Mouse (Mus musculus) spleen, postnatal 4 days (tissue): ENCODE measurements at regions not wholly inside any gene's neighbourhood (a gene's known extent, or its start where the extent isn't known, plus 50 kb on each side); places are given as distances from the start of the nearest gene placed in this dataset.

Experiments
- DNase-seq, 2 experiments: peaks; one replicate each; pipeline ENCODE4 v3.0.0; 2022; ENCODE audit warnings: low spot score in 2 of 2

- DNase-seq, result no peak
These were observed 200.3 kb downstream of the Zfp36l1 start for GRCm38 (mm10) chr12:79912281-79913063.

GRCm38 (mm10) chr12:79910884-79911759, 201.7 kb downstream of the Zfp36l1 start:
- DNase-seq, result no peak

GRCm38 (mm10) chr12:79907583-79907982, 205.2 kb downstream of the Zfp36l1 start:
- DNase-seq, result no peak

DNA sequence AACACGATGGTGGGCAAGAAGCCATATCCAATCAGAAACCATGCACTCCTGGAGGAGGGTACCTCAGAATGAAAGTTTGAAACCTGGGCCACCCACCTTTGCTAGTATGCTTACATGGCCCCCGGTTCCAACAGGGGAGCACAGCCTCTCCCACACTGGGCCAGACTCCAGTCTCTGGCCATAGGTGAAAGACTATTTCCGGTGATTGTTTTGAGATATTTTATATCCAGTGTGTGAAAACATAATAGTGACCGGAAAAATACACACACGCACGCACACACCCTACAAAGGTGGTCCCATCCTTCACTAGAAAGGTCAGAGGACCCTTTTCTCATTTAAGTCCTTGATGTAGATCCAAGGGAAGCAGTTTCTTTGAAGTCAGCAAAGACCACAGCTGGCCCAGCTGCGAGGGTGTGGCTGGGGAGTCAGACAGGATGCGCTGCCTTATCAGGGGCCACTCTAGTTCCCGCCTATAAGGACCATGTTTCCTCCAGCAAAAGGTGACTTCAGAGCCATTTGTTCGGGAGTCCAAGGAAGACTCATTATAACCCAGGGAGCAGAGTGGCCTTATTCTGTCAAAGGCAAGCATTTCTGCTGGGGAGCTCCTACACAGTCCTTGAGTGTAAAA, 206.0 kb downstream of the Zfp36l1 start:
- DNase-seq, result peak in 1 of 2 experiments; percentile 30

DNA sequence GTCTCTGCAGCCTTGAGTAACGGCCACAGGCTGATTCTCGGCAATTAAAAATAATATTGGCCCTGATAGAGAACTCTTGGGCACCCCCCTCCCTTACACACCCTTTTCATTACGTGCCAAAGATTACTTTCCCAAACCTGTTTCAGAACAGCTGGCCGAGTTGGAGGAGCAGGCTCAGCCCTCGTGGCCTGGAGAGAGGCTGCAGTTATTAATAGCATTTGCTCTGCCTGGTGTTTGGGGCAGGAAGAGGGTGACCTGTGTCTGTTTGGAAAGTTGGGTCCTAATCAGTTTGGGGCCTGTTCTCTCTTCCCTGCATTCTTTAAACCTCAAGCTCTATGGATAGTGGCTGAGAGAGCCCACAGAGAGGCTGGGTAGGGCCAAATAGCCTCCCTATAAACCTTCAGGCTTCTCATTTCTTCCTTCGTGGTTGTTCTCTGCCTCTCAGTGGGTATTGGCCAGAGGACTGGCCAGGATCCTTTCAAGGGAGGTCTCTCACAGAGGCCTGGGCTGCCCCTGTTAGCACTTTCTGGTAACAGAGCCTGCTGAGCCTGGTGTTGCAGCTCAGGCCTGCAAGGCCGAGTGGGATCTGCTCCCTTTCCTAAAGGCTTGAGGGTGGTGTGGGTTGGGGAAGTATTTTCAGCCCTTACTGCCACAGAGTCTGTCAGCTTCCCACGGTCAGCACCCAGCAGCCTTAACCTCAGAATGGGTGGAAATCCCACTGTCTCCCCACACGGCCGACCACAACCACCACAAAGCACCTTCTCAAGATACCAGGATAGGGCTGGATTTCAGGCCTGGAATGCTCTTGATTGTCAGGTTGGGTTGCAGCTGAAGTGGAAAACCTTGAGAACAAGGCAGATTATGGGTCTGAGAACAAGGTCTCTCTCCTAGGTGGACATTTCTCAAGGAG, 206.7 kb downstream of the Zfp36l1 start:
- no peak for DNase-seq

GRCm38 (mm10) chr12:79904913-79905549, 207.8 kb downstream of the Zfp36l1 start:
- DNase-seq, result no peak

GRCm38 (mm10) chr12:79902761-79903160, 210.1 kb downstream of the Zfp36l1 start:
- DNase-seq, result no peak

- DNase-seq, result no peak
These were observed 210.7 kb downstream of the Zfp36l1 start for GRCm38 (mm10) chr12:79902163-79902562.

DNA sequence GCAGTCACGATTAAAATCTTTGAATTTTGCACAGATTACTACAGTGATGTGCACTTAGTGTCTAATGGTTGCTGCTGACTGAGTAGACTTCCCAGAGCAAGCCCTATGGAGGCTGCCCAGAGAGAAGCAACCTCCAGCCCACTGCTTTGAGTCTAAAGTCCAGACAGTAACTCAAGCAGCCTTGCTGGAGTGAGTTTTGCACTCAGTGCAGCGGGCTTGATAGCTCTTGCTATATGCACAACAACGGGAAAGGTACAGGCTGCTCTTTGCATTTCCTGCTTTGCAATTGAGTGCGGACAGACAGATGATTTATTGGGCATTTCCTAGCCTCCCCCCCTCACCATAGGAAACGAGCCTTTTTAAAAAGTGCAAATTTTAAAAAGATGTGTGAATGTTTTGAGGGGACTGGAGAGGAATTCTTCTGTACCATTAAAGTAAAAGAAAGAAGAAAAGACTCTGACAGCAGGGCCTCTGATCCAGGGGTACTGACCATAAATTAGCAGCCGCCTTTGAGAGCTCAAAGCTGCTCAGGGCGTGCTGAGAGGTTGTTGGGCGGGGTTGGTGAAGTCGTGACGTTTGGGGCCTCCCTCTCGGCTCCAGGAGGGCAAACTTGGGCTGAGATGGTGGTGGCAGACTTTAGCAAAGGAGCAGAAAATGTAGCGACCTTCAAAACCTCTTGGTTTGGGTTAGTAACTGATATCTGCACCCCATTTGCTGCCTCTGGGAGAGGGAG, 214.4 kb downstream of the Zfp36l1 start:
- DNase-seq, result peak in 1 of 2 experiments; percentile 23

GRCm38 (mm10) chr12:79895975-79896374, 216.8 kb downstream of the Zfp36l1 start:
- DNase-seq, result no peak

- DNase-seq, result no peak
These were observed 217.5 kb downstream of the Zfp36l1 start for GRCm38 (mm10) chr12:79895324-79895723.

GRCm38 (mm10) chr12:79892871-79893270, 219.9 kb downstream of the Zfp36l1 start:
- no peak for DNase-seq

DNA sequence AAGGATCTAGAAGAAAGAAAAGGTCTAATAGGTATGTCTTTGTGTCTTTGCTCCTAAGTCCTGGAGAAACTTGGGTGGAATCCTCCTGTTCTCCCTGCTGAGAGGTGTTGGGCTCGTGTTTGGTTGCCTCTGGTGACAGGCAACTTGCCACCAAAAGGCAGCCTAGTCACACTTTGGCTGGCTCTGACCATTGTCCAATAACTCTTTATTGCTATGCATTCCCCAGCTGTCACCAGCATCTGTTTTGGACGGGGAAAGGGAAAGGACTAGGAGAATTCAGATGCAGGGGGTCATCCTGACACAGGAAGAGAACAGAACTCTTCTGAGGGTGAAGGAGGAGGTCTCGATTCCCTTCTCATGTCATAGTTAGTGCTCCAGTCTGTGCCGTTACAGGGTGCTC, 220.9 kb downstream of the Zfp36l1 start:
- no peak for DNase-seq

- DNase-seq, result no peak
These were observed 221.9 kb downstream of the Zfp36l1 start for GRCm38 (mm10) chr12:79890887-79891286.

- no peak for DNase-seq
These were observed 222.5 kb downstream of the Zfp36l1 start for GRCm38 (mm10) chr12:79890291-79890690.

DNA sequence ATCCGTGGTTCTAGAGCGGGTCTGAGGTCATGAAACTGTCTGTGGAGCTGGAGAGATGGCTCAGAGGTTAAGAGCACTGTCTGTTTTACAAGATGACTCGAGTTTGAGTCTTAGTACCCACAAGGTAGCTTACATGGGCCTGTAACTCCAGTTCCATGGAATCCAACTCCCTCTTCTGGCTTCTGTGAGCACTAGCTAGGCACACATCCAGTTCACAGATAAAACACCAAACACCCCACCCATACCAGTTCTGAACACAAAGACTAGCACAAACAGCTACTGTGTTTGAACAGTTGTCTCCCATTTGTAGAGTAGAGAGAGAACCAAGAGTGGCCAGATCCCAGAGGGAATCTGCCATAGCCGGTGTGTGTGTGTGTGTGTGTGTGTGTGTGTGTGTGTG, 224.0 kb downstream of the Zfp36l1 start:
- no peak for DNase-seq

- DNase-seq, result no peak
These were observed 224.7 kb downstream of the Zfp36l1 start for GRCm38 (mm10) chr12:79888086-79888485.

- DNase-seq, result no peak
These were observed 225.5 kb downstream of the Zfp36l1 start for GRCm38 (mm10) chr12:79887225-79887886.

GRCm38 (mm10) chr12:79886494-79886893, 226.3 kb downstream of the Zfp36l1 start:
- no peak for DNase-seq

DNA sequence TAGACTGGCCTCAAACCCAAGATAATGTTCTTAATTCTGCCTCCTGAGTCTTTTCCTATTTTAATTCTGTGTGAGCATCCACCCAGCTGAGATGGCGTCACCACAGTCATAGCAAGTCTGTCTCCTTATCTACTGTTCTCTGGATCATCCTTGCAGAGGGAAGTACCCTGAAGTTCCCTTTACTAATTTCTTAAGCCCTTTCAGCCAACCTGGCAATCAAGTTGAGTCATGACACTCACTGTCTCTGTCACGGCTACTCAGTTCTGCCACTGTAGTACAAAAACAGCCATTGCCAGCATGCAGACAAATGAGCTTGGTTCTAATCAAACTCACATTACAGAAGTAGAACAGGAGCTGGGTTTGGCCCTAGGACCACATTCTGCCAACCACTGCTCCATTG, 227.5 kb downstream of the Zfp36l1 start:
- no peak for DNase-seq
